Mouse (Mus musculus) monocyte, adult 5-6 weeks (primary cell): ENCODE data around the gene Prn. TPM values are rescaled to one million over a fixed set of nuclear protein-coding genes. Genes with fewer than 3 reads are reported as not detected.
A peak's percentile ranks its signal among the peaks of the same experiment; 100 is the strongest.

Experiments
- ATAC-seq: fragments of 153-309, 156-312 bp; replicated peaks from 2 replicates; pipeline ENCODE4 v1.8.0; 2017; ENCODE audit warnings: mild to moderate bottlenecking; ENCODE audit not compliant: low TSS enrichment, insufficient number of reproducible peaks, severe bottlenecking, poor library complexity, low FRiP score
- total RNA-seq: library from RNA; stranded (forward); fragments of 200-1000, 200-491, 200-594 nt; gene quantifications from 3 replicates; pipeline ENCODE4 v1.2.3, GENCODE M21; 2017

The Prn gene
- total RNA-seq, 1 experiment from 2014 or later, result not detected

DNA sequence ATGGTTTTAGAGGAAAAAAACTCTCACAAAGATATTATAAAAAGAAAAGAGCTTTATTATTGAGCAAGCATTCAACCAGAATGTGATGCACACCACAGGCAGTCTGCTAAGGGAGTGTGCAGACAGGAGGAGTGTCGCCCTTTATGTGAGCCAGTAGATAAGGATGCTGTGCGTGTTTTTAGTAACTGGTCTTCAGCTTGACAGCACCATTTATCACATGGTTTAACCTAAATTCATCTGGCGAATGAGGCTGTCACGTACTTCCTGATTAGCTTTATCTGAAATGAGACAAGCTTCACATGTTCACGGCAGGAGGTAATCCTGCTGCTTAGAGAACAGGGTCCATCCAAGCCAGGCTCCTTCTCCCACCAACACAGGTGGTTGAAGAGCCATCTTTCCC is 4.7 kb upstream of the Prn start:
- ATAC-seq, result no peak

GRCm38 (mm10) chr2:131905776-131906175 is 4.0 kb upstream of the Prn start:
- no peak for ATAC-seq

DNA sequence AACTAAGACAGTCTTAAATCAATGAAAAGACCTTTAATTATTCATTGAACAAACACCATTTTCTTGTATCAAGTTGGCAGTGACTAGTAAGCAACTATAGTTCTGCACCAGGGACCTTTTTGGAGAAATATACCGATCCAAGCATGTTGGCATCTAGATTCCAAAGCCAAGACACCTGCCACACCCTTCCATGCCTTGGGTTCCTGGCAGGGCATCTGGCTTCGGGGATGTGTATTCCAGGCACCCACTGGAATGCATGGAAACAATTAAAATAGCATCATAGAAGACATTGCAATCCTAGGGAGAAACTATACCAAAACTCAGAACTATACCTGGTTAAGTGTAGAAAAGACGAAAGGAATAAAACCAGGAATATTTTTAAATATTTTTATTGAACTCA is 3.5 kb upstream of the Prn start:
- ATAC-seq, result no peak

DNA sequence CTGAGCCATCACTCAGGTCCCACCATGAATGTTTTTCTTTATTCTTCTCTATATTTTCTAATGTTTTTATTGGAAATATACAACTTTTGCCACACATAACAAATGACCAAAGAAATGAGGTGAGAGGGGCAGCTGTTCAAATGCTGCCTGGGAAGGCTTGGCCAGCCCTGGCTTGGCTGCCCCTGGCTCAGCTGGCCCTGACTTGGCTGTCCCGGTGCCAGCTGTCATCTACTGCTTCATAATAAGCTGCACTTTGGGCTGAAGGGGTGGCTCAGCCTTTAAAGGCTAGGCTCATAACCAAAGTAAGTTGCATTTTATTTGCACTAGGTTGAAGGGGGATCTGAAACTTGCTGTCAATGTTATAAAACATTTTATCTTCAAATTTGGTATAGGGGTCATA is 2.9 kb upstream of the Prn start:
- no peak for ATAC-seq

DNA sequence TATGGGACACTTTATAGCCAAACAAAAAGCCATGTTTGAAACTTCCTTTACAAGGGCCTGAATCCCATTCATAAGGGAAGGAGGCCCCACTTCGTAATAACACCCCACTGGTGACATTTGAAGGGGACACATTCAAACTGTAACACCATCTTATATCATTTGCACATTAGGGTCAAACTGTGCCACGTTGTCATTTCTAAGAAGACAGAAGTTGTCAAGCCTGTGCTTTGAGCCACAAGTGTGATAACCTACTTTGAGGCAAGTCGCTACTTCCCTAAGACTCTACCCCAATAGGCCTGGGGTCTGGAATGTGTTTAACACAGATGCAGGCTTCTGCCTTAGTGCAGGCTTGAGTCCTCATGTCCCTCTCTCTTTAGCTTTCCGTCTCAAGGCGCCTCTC is 2.4 kb upstream of the Prn start:
- no peak for ATAC-seq

- ATAC-seq, result no peak
These were observed 1.4 kb upstream of the Prn start for GRCm38 (mm10) chr2:131908351-131908861.

GRCm38 (mm10) chr2:131908906-131909305 is 851 bp upstream of the Prn start:
- ATAC-seq, result no peak

DNA sequence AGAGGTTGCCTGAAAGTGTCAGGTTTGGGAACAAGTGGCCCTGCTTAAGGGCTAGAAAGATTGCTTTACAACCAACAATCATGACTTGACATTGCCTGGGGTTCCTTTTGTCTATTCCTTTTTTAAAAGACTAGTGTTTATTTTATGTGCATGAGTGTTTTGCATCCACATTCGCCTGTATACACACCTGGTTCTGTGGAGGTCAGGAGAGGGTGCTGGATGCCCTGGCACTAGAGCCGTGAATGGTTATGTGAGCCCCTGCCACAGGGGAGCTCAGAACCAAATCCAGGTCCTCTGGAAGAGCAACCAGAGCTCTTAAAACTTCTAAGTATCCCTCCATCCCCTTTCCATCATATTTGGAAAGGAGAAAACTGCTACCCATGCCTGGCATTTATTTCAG is 1.1 kb downstream of the Prn start:
- ATAC-seq, result no peak

DNA sequence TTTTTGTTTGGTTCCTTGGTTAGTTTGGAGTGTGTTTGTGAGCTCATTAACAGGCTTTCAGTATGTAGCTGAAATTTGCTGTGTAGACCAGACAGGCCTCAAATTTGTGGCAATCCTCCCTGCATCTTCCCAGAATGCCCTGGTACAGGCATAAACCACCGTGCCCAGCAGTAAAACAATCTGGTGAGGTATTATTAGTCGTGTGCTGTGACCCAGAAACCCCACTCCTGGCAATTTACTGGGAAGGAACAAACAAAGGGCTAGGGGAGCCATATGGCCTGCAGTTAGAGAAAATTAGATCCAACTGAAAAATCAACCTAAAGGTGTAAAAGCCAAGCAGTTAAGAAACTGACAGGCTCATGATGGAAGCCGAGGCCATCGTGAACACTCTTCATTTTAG is 1.6 kb downstream of the Prn start:
- ATAC-seq, result no peak

DNA sequence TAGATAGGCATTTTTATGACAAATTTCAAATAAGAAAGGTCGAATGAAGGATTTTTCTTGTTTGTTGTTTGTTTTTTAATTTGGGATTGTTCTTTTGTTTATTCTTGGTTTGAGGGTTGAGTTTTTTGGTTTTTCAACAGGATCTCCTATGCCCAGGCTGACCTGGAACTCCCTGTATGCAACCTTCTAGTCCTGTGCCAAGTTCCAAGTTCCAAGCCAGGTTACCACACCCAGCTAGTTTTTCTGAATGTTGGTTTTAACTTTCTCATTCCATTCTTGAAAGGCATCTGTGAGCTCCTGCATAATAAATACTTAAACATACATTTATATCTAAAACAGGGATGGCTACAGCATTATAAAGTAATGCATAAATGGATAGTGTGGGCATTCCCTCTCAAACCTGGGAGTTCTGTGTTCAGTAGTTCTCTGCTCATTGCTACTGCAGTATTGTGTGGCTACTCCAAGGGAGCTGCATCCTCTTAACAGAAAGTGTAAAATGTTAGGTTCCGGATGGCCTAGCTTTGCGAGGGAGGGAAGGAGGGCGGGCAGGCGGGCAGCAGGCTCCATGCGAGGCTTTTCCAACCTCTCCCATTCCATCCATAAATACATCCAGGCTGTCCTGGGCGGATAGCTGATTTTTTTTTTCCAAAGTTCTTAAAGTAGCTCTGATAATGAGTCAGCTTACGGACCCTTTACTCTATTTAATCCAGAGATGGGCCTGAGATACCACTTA is 2.9 kb downstream of the Prn start:
- ATAC-seq, result no peak

DNA sequence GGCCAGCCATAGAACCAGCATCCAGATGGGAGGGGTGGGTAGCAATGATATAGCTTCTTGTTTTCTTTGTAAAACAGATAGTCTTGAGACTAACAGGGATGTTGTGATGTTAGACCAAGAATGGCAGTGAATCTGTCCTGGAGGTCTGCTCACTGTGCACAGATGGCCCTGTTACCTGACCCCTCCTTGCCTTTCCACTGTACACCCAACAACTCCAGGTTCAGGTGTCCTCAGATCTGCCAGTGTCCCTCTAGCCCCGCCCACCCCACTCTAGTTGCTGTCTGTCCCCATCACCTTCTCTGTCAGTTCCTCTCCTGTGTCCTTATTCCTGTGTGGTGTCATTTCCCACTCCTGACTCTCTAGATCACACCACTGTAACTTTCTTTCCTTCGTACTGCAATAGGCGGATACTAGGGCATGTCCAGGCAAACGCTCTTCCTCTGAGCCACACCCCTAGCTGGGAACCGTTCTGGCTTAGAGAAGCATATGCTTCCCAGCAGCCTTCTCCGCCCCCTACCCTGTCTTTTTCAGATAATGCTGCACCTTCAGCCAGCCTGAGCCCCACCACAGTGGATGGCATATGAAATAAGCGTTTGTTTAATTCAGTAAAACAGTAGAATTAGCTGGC is 22.6 kb downstream of the Prn start:
- no peak for ATAC-seq

DNA sequence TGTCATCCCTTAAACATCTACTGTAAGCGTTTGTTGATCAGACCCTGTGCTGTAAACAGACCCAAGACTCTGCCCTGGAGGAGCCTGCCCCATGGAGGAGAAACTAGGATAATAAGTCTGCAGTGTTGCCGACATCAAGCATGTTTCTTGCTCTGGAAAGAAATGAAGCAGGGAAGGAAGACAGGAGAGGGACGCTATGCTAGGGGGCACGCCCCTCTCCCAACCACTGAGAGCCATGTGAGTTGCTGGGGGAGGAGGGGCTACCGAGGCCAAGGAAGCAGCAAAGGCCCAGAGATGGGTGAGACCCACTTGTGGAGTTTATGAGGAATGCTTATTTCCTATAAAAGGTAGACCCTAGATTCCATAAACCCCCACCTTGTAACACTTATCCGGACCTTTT is 23.3 kb downstream of the Prn start:
- no peak for ATAC-seq

DNA sequence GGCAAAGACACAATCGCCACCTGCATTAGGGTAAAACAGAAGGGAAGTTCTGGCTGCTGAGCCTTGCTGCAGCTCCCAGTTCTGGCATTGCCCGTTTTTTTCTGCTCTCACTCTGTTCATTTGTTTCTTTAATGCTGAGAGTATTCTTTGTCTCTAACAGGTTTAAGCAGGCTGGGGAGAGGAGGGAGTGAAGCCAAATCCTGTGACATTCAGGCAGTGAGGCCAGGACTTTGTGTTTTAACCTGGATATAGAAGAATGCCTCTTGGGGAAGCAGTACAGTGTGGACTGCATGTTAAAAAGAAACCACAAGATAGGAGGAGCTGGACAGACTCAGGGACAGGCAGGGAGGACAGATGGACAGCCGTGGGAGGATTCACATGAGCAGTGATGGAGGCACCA is 23.8 kb downstream of the Prn start:
- ATAC-seq, result no peak

DNA sequence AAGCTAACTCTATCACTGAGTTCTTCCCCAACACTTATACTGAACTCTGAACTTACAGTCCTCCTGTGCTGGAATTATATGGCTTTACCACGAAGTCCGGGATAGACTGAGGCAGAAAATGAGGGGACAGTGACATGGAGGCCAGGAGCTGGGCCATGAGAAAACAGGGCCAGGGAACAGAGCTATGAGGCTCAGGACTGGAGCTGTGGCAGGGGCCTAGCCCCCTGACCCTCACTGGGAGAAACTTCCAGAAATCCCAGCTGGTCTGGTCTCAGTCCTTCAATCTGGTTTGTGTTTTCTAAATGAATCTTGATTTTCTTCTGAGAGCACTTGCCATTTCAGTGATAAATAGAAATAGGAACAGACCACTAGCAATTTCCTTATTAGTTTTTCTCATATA is 24.5 kb downstream of the Prn start:
- ATAC-seq, result no peak

DNA sequence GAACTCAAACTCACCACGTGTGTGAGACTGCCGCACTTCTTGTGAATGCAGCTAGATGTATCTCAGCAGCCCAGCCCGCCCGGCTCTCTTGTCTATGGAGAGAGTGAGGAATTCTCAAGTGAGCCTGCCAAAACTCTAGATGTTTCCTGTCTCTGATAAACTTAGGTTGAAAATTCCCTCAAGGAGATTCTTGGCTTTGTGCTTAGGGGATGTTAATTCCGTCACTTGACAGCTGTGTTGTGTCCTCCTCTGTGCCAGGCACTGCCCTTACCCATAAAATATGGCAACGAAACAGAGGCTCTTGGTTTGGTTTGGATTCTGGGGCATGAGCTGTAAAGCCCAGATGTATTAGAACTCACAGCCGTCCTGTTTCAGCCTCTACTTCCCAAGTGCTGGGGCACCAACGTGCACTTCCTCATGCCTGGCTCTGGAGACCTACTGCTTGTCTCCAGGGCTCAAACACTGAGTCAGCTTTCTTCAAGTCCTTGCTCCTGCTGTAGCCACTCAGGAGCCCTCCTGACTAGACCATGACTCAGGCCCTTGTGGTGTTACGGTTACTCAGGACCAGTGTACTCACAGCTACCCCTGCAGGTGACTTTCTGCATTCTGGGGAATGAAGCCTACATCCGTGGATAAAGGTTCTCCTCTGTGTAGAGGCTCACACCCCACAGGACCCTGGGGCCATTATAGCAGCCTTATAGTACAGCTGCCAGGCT is 25.8 kb downstream of the Prn start:
- no peak for ATAC-seq

DNA sequence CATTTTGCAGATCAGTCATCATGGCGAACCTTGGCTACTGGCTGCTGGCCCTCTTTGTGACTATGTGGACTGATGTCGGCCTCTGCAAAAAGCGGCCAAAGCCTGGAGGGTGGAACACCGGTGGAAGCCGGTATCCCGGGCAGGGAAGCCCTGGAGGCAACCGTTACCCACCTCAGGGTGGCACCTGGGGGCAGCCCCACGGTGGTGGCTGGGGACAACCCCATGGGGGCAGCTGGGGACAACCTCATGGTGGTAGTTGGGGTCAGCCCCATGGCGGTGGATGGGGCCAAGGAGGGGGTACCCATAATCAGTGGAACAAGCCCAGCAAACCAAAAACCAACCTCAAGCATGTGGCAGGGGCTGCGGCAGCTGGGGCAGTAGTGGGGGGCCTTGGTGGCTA is 26.7 kb downstream of the Prn start:
- ATAC-seq, result no peak

DNA sequence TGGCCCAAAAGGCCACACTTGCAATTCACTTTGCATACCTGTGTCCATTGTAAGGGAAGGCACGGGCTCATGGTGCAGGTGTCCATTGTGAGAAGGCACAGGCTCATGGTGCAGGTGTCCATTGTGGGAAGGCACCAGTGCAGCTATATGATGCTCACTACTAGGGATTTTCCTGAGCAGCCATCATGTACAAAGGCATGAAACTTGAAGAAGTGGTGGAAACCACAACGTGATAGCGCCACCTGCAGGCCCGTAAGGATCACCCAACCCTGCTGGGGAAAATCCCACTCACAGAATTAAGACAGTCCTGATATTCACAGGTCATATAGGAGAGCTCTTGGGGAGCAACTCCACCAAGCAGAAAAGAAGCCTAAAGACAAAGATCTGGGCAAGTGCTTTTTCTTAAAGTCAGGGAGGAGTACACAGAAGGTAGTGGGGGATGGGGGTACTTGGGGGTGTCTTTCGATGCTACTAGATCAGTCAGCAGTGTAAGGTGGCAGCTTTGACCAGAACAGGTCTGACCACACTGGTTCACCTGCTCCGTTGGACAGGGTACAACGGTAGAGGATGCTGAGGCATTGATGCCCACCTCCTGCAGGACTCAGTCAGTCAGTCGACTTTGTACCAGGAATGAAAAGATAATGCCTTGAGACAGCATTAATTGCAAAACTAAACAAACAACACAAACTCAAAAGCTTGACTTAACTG is 29.8 kb downstream of the Prn start:
- peak; percentile 40; the same call in 1 of the 2 replicates for ATAC-seq

DNA sequence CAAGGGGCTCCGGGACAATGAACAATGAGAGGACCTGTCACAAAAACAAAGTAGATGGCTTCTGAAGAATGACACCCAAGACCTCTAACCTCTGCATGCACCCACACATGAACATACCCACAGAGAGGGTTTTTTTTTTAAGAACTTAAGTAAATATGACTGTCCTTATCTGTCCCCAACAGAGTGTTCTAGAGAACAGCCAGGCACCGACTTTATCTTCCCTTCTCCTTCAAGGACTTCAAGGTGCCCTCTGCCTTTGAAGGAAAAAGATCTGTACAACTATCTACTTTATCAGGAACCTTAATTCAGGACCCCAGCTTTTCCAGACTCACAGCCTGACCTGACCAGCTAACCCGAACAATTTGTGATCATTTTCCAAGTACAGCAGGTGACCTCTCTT is 30.7 kb downstream of the Prn start:
- no peak for ATAC-seq

- ATAC-seq, result no peak
These were observed 31.7 kb downstream of the Prn start for GRCm38 (mm10) chr2:131941501-131941900.
